Mouse (Mus musculus) lung, postnatal 0 days (tissue): Measurements from ENCODE around the gene Ube2h.

Experiments used
- CTCF ChIP-seq: IDR thresholded peaks from 2 replicates; pipeline ENCODE4 v1.5.1; 2016; ENCODE audit warnings: antibody characterized with exemption, mild to moderate bottlenecking
- EP300 ChIP-seq: IDR thresholded peaks from 2 replicates; pipeline ENCODE4 v1.6.1; 2016; ENCODE audit warnings: antibody characterized with exemption, mild to moderate bottlenecking, control low read depth

GRCm38 (mm10) chr6:30224693-30225092, 79.6 kb downstream of the Ube2h start:
- TF ChIP-seq EP300 (no peak), CTCF (no peak)
